Mouse (Mus musculus): ENCODE data around the gene Olfr849.

Olfr849 gene

GRCm38 (mm10) chr9:19439966-19440365 lies at the start of gene Olfr849:
Gene Olfr849, plus strand, starts transcription at chr9:19440266.
- DNase-seq (ENCODE audit: low spot score) = no peak

GRCm38 (mm10) chr9:19478148-19478547 lies 38.1 kb downstream of the Olfr849 start, which contains the start of gene Olfr850:
Gene Olfr850, minus strand, starts transcription at chr9:19478248.
- DNase-seq (ENCODE audit: low spot score) = no peak

- no peak for DNase-seq (ENCODE audit: low spot score)
Measured at GRCm38 (mm10) chr9:19492995-19493394, 52.9 kb downstream of the Olfr849 start, which contains the start of gene Olfr851. Gene Olfr851, plus strand, starts transcription at chr9:19493295.
